Mouse (Mus musculus): ENCODE data around the gene Patz1. TPM values are rescaled to one million over a fixed set of nuclear protein-coding genes. Genes with fewer than 3 reads are reported as not detected.

Gene Patz1
- polyA plus RNA-seq, 1 experiment from 2014 or later: 10.9 TPM

- no peak overlapping the region for H3K27ac ChIP-seq
- H3K36me3 ChIP-seq (ENCODE audit: inconsistent target): peaks cover 12% of the 10 kb centered on the region
- WGBS (ENCODE audit: missing documents): 56% methylated on average over 12 of the region's 12 CpGs
- H3K4me3 ChIP-seq (ENCODE audit: inconsistent target): no peak overlapping the region
- no peaks in the 10 kb centered on the region for H3K79me2 ChIP-seq (ENCODE audit: inconsistent target)
Measured at GRCm38 (mm10) chr11:3347091-3347834, 58.6 kb downstream of the Patz1 start.

DNA sequence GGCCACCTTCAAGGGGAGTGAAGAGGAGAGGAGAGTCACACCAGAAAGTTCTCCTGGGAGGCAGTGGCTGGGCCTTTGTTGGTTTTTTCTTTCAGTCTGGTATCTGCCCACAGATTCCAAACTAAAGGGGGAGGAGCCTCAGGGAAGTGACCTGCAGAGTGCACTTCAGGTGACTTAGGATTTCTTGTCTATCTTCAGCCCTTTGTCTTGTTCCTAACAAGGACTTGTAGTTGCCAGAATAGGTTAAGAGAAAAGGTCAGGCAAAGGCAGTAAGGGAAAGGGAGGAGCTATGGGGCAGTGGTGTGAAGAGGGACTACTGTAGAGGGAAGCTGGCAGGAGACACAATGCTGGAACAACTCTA is 59.1 kb downstream of the Patz1 start:
- Histone ChIP-seq H3K36me3 (ENCODE audit: inconsistent target) (peaks cover 12% of the 10 kb centered on the region), H3K79me2 (ENCODE audit: inconsistent target) (no peaks in the 10 kb centered on the region), H3K27ac (no peak overlapping the region), H3K4me3 (ENCODE audit: inconsistent target) (no peak overlapping the region)

DNA sequence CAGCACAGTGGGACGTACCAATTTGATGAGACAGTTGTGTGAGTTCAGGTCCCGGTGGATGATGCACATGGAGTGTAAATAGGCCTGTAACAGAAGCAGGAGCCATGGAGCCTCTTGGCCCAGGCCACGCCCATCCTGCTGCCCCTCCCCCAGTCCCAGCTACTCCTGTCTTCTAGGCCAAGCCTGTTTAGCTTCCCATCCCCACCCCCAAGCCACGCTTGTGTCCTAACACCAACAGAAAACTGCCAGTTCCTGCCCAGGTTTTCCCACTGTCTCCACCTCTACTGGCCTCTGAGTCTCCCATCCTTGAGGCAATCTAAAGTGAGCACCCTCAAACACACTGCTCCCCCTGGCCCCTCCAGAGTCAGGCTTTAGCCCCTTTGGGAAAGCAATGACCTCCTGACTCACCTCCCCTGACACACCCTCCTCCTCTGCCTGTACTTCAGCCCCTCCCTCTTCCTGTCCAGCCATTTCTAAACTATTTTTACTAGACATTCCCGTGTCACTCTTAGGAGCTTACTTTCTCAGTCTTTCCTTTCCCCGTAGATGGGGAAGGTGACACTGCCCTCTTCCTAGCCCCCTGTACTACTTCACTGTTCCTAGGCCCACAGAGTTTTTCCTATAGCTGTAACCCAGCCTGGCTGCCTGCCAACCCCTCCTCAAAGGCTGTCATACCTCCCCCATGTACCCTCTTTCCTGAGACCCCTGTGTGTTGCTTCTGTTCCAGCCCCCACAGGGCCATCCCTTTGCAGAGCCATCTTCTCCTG is 60.1 kb downstream of the Patz1 start:
- 62% methylated on average over 6 of the region's 6 CpGs for WGBS (ENCODE audit: missing documents)
- H3K27ac ChIP-seq: no peak overlapping the region
- H3K36me3 ChIP-seq (ENCODE audit: inconsistent target): peaks cover 12% of the 10 kb centered on the region
- H3K4me3 ChIP-seq (ENCODE audit: inconsistent target): no peak overlapping the region
- no peaks in the 10 kb centered on the region for H3K79me2 ChIP-seq (ENCODE audit: inconsistent target)

GRCm38 (mm10) chr11:3349343-3349695 is 60.6 kb downstream of the Patz1 start:
- Histone ChIP-seq H3K27ac (no peak overlapping the region), H3K36me3 (ENCODE audit: inconsistent target) (peaks cover 17% of the 10 kb centered on the region), H3K4me3 (ENCODE audit: inconsistent target) (no peak overlapping the region), H3K79me2 (ENCODE audit: inconsistent target) (no peaks in the 10 kb centered on the region)
- 76% methylated on average over 4 of the region's 4 CpGs for WGBS (ENCODE audit: missing documents)

DNA sequence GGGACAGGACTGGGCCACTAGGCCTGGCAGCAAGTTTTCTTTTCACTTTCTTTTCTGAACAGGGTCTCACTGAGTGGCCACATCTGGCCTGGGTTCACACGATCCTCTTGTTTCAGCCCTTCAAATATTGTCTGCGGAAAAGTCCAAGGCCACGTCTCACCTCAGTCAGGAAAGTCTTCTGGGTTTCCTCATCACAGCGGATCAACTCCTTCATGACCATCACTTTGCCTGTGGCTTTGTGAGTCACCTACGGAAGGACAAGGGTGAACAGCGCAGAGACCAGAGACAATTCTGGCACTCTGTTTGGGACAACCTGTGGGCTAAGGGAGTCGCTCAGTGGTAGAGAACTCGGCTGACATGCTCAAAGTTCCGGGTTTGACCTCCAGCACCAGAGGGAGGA is 63.5 kb downstream of the Patz1 start:
- H3K36me3 ChIP-seq (ENCODE audit: inconsistent target): peaks cover 13% of the 10 kb centered on the region; the same call in 1 of the 2 replicates
- H3K4me3 ChIP-seq (ENCODE audit: inconsistent target): no peak overlapping the region
- WGBS (ENCODE audit: missing documents): 87% methylated on average over 9 of the region's 9 CpGs
- H3K79me2 ChIP-seq (ENCODE audit: inconsistent target): no peaks in the 10 kb centered on the region
- no peak overlapping the region for H3K27ac ChIP-seq

- Histone ChIP-seq H3K27ac (no peak overlapping the region), H3K36me3 (ENCODE audit: inconsistent target) (peaks cover 16% of the 10 kb centered on the region; the same call in 1 of the 2 replicates), H3K79me2 (ENCODE audit: inconsistent target) (no peaks in the 10 kb centered on the region), H3K4me3 (ENCODE audit: inconsistent target) (no peak overlapping the region)
- WGBS (ENCODE audit: missing documents): 88% methylated on average over 17 of the region's 18 CpGs
Measured at GRCm38 (mm10) chr11:3352990-3353585, 64.4 kb downstream of the Patz1 start.

Other genes starting within 250 kb of the Patz1 start
- 4.8 to 8.1 TPM (median 6.4 TPM) in 3 replicates for gene Sfi1, start 95.4 kb upstream of the Patz1 start, polyA plus RNA-seq (2018)
- 23.8 to 28.5 TPM (median 24.4 TPM) in 3 replicates for gene Eif4enif1, start 86.5 kb upstream of the Patz1 start, polyA plus RNA-seq (2018)
- gene Drg1, start 22.5 kb upstream of the Patz1 start, polyA plus RNA-seq (2018): 60.1 to 104 TPM (median 88.3 TPM) in 3 replicates
- 1.4 to 14.0 TPM (median 10.1 TPM) in 3 replicates for gene Pik3ip1, start 41.5 kb downstream of the Patz1 start, polyA plus RNA-seq (2018)
- 8.2 to 9.5 TPM (median 9.2 TPM) in 3 replicates for gene Limk2, start 120.3 kb downstream of the Patz1 start, polyA plus RNA-seq (2018)
- gene Rnf185, start 163.5 kb downstream of the Patz1 start, polyA plus RNA-seq (2018): 19.6 to 25.4 TPM (median 23.5 TPM) in 3 replicates
- not detected in 3 replicates for gene Pla2g3, start 199.4 kb downstream of the Patz1 start, polyA plus RNA-seq (2018)
- 2.0 to 6.6 TPM (median 3.0 TPM) in 3 replicates for gene Inpp5j, start 215.9 kb downstream of the Patz1 start, polyA plus RNA-seq (2018)
- gene Selenom, start 225.8 kb downstream of the Patz1 start, polyA plus RNA-seq (2018): 28.1 to 36.0 TPM (median 29.1 TPM) in 3 replicates